Mouse (Mus musculus): ENCODE data around the gene Pitpnm1.
A peak's percentile ranks its signal among the peaks of the same experiment; 100 is the strongest.
"Not testable (repeated sequence)": the region's sequence is repeated elsewhere in the genome, so short reads cannot be mapped to it uniquely, and the experiment has no call there.

Pitpnm1 gene

DNA sequence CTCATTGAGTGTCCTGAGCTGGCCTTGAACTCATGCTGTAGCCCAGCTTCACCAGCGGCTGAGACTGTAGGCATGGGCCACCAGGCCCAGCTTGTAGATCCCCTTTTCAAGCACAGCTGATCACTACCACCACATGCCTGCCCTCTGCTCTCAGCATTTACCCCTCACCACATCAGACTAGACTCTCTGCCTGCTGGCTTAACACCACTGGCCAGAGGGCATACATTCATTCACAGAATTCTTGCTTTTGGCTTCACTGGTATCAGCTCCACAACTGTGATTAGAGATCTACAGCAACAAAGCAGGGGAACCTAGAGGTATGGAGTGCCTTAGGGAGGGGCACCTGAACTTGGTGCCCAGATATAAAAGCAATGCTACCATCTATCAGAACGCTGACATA, 20.7 kb downstream of the Pitpnm1 start:
- no peak for DNase-seq

DNA sequence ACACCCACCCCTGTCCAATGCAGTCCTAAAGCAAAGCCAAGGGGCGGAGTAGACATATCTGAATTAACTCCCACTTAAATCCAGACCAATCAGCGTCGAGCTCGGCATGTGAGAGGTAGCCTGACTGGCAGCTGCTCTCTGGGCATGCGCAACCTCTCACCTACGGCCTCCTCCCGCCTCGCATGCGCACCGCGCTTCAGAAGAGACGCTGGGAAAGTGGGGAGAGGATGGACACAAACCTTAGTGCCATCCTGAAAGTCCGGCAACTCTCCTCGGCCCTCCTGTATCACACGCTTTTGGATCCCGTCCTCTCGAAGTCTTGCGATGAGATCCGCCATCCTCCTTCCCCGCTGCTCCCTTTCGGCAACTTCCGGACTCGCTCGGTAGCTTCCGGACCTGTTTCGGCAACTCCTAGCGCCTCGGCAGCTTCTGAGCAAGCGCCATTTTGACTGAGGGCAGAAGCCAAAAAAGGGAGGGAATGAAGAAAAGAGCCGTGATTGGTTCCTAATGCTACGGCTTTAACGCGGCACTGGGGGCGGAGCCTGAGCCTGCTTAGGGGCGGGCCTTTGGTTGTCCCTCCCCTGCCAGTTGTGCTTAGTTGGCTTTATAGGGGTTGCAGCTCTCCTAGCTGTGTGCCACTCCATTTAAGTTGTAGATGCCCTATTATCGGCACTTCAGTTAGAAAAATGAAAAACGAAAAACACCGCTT, 21.5 kb downstream of the Pitpnm1 start:
- DNase-seq = peak; percentile 99

GRCm38 (mm10) chr19:4121896-4122295, 22.1 kb downstream of the Pitpnm1 start:
- not testable (repeated sequence) for DNase-seq

GRCm38 (mm10) chr19:4122411-4123370, 22.9 kb downstream of the Pitpnm1 start:
- no peak for DNase-seq

DNA sequence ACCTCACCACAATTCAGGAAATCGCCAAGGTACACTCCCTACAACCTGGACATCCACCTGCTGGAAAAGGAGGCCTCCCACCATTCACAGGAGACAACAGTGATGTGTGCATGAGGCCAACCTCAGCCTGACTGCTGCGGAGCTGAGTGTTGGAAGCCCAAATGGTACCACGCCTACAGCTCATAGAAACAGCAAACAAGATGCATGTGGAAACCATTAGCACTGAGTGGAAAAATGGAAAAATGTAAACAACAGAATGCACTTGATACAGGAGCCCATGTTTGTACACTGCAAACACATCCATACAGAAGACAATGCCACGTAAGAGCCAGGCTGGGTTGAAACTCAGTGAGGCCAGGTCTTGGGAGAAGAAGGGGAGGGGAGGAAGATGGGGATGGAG, 24.6 kb downstream of the Pitpnm1 start:
- DNase-seq = no peak

DNA sequence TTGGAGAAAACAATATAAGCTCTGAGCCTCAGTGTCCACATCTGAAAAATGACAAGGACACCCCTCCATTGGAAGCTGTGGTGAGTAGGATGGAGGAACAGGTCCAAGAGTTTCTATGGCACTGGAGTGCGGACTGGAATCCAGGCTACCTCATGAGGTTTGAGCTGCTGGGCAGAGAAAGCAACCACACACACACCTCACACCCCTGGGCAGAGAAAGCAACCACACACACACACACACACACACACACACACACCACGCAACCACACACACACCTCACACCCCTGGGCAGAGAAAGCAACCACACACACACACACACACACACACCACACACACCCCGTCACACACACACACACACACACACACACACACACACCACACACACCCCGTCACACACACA, 25.5 kb downstream of the Pitpnm1 start:
- peak; percentile 19 for DNase-seq

GRCm38 (mm10) chr19:4125741-4126696, 26.2 kb downstream of the Pitpnm1 start, which contains the start of gene Aip:
Gene Aip (minus strand): TSS chr19:4125858.
- DNase-seq = peak; percentile 99

DNA sequence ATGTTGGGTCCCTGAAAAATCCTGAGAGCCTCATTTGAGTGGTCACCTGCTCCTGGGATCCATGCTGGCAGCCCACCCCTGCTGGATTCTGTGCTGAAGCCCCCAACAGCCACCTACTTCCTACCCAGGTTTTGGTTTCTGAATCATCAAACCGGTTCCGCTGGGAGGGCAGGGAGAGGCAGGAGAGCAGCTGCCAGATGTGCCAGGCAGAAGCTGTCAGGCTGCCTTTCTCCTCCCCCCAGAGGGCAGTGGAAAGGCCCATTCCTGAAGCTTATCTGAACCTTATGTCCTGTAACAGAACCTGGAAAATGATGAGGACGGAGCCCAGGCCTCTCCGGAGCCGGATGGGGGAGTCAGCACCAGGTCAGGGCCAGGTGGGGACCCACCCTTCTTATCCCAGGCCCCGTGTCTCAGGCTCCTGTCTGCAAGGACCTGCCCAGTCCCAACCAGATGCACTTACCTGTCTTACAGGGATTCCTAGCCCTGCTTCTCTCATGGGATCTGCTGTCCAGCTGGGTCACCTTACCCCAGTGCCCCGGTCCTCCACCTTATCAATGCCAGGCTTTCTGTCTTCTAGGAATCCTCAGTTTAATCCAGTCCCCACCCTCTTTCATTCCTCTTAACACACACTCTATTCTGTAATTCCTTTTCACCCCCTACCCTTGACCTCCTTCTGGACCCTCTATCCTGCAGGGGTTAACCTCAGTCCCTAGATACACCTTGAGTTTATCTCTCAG, 27.1 kb downstream of the Pitpnm1 start:
- no peak for DNase-seq

DNA sequence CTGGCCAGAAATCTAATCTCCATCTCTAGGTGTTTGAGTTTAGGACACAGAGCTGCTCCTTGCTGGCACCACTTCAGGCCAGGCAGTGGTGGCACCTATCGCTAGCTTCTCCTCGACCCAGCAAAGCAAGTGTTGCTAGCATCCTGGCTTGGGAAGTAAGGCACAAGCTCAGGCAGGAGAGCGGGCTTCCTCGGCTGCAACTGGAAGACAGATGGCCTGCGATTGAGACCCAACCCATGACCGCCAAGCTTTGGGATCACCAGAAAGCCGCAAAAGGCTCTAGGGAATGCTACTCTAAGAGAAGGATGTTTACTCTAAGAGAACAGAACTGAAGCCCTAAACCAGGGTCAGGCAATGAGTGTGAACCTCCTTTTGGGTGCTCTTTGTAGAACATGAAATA, 29.7 kb downstream of the Pitpnm1 start:
- no peak for DNase-seq

DNA sequence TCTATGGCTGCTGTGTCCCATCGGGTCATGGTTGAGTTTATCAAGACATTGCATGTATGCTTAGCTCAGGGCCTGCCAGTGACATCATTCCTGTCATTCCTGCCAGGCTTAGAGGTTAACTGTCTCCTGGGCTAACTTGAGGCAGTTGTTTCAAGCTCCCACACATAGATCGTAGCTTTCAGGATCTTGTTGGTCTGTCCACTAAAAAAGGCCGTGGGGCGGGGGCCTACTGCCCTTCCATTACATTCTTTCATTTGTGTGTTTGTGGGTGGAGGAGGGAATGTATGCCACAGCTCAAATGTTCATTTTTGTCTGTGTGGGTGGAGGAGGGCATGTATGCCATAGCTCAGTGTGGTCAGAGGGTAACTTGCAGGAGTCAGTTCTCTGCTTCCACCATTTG, 30.3 kb downstream of the Pitpnm1 start:
- no peak for DNase-seq

GRCm38 (mm10) chr19:4131075-4131474, 31.3 kb downstream of the Pitpnm1 start:
- DNase-seq = no peak

- no peak for DNase-seq
These were observed 32.0 kb downstream of the Pitpnm1 start for GRCm38 (mm10) chr19:4131768-4132167.

DNA sequence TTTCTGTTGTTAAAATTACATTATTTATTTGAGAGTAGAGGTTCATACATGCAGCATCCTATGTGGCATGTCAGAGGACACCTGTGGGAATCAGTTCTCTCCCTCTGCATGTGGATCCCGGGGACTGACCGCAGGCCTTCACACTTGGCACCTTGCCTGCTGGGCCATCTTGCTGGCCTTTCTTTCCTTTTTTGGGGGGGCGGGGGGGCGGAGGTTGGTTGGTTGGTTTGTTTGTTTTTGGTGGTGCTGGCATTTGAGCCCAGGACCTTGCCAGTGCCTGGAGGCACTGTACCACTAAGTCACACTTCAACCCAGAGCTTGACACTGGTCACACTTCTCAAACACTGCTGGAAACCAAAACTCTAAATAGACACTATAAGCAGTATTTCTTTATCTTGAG, 34.6 kb downstream of the Pitpnm1 start:
- no peak for DNase-seq

DNA sequence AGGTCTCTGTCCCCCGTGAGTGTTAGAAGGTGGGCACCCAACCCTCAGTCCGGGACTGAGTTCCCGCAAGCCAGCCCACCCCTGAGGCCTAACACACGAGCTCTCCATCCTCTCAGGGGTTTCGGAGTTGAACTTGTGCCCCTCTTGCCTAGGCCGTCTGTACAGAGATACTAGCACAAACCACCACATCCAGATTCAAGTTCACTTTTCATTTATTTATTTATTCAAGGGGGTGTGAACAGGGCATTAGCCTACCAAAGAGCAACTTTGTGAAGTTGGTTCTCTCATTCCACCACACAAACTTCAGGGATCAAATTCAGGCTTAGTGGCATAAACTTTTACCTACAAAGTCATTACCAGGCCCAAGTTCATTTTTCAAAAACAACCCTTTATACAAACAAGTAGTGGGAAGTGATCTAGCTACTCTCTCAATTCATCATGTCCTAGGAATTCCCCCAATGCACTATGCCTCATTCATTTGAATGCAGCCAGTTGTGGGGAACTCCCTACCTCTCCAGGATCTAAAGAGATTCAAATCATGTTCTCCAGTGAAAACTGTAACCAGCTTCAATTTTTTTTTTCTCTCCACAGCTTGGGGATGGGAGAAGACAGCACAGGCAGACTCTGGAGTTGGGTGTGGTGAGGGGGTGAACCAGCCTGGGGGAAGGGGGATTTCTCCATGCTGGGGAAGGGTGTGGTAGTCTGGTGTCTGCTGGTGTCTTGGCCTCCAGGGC, 35.6 kb downstream of the Pitpnm1 start:
- not testable (repeated sequence) for DNase-seq

- not testable (repeated sequence) for DNase-seq
These were observed 36.2 kb downstream of the Pitpnm1 start for GRCm38 (mm10) chr19:4135963-4136345.

- DNase-seq = no peak
These were observed 36.7 kb downstream of the Pitpnm1 start for GRCm38 (mm10) chr19:4136463-4136862.

GRCm38 (mm10) chr19:4137913-4138312, 38.1 kb downstream of the Pitpnm1 start:
- no peak for DNase-seq

DNA sequence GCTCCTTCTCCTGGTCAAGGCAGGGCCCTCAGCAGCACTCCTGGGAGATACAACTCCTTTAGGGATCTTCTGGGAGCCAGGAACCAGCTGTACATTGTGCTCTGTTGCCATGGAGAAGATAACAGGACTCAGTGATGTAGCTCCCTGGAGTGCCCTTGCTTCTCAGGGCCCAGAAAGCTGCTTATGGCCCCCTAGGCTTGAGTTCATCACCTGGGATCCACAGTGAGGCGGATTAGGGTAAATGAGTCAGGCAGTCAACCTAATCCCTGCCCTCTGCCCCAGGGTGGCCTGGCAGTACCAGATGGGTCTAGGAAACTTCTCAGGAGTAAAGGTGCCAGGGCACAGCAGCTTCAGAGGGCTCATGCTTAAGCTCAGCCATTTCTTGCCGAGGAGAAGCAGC, 39.6 kb downstream of the Pitpnm1 start, which contains the start of gene Gpr152:
Gene Gpr152 (plus strand): TSS at position 342 of the 400 bp plus-strand sequence.
- DNase-seq = no peak

DNA sequence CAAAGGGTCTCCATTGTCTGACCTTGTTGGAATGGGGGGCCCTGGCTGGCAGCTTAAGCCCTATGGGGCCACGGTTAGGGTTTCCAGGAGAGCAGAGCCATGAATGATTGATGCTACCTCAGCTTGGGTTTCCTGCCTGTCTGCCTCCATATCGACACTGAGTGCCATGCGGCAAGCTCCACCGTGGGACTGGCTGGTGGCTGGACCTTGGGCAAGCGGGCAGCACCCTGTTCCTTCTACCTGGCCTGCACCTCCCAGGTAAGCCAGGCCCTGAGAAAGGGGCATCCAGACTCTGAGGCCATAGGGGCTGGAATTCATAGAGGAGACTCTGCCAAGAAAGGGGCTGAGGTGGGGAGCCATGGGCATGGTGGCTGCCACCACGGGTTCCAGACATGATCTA, 40.3 kb downstream of the Pitpnm1 start:
- no peak for DNase-seq

GRCm38 (mm10) chr19:4142416-4143173, 42.8 kb downstream of the Pitpnm1 start:
- no peak for DNase-seq
